ENCODE assay signal across 15 mouse cellular contexts in the genomic region with DNA sequence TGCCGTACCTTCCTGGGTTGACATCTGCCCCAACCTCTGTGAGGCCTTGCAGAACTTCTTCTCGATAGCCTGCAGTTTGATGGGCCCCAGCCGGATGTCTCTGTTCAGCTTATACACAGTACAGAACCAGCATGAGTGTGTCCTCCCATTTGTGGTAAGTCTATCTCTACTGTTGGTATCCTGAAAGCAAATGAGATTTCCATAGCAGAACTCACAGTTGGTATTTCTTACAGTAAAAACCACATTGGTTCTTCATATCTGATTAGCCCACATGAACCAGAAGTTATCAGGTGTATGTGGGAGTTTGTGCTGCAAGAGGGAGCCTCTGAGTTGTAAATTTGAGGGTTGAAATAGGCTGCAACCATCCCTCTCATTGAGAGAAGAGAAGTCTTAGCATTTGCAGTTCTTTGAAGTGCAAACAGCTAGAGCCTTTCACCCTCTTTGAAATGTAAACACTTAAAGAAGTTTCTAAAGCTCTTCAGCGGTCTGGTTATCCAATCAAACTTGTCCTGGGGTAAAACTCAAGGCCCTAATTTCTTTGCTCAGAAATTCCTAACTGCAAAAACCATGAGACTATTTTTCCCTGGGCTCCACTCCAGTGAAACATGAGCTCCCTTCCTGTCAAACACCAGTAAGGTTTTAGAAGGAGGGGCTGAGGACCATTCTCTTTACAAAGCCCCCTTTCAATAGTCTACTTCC. TPM values are rescaled to one million over a fixed set of nuclear protein-coding genes. Genes with fewer than 3 reads are reported as not detected.
DNase-seq lines count a peak whose midpoint lies in the region; ATAC-seq and TF ChIP-seq lines count a peak whose summit lies in the region.
"Had no signal": no experiment of that assay in that cellular context is flagged by ENCODE, and none has a peak within 500 bp of the region (broad histone marks: within the 10 kb centered on the region; RNA-seq: fewer than 3 reads in every experiment).

No protein-coding gene starts in this region.

- peak; percentile 91 for TF ChIP-seq EP300 in lung, postnatal 0 days (IDR thresholded peaks at IDR 0.05)

- no peaks in the 10 kb centered on the region for H3K9me3 ChIP-seq in intestine, embryonic 14.5 days (ENCODE audit: control insufficient read depth, low read length)
- no peaks in the 10 kb centered on the region for H3K9me3 ChIP-seq in intestine, postnatal 0 days (ENCODE audit: control insufficient read depth)
- H3K9me3 ChIP-seq in embryonic facial prominence, embryonic 12.5 days, result no peaks in the 10 kb centered on the region
- H3K9me3 ChIP-seq in lung, postnatal 0 days (ENCODE audit: low read length), result no peaks in the 10 kb centered on the region
- H3K9me3 ChIP-seq in neural tube, embryonic 15.5 days (replicated peaks), result no peaks in the 10 kb centered on the region
- H3K9me3 ChIP-seq: heart, embryonic 10.5 days; midbrain, embryonic 13.5 days had no signal

- H3K27ac ChIP-seq in intestine, embryonic 14.5 days (ENCODE audit: low read depth), result peak overlapping the region; percentile 51; the same call in 1 of the 2 replicates
- no peak overlapping the region for H3K27ac ChIP-seq in intestine, postnatal 0 days (ENCODE audit: low read depth, low read length)
- H3K27ac ChIP-seq in embryonic facial prominence, embryonic 12.5 days, result peak overlapping the region; percentile 67
- H3K27ac ChIP-seq in lung, postnatal 0 days (ENCODE audit: low read length), result peak overlapping the region; percentile 49
- H3K27ac ChIP-seq in neural tube, embryonic 15.5 days (replicated peaks), result no peak overlapping the region
- H3K27ac ChIP-seq: heart, embryonic 10.5 days; midbrain, embryonic 13.5 days had no signal

- H3K4me2 ChIP-seq in intestine, embryonic 14.5 days (ENCODE audit: low read length), result no peak overlapping the region
- H3K4me2 ChIP-seq in intestine, postnatal 0 days (replicated peaks; ENCODE audit: low read depth), result no peak overlapping the region
- no peak overlapping the region for H3K4me2 ChIP-seq in embryonic facial prominence, embryonic 12.5 days (replicated peaks)
- H3K4me2 ChIP-seq in lung, postnatal 0 days (replicated peaks; ENCODE audit: low read depth, low read length), result no peak overlapping the region
- no peak overlapping the region for H3K4me2 ChIP-seq in neural tube, embryonic 15.5 days
- H3K4me2 ChIP-seq: midbrain, embryonic 13.5 days had no signal

- H3K4me3 ChIP-seq in intestine, embryonic 14.5 days (ENCODE audit: low read depth, low read length), result no peak overlapping the region
- H3K4me3 ChIP-seq in intestine, postnatal 0 days (ENCODE audit: low read depth, low read length), result no peak overlapping the region
- H3K4me3 ChIP-seq in embryonic facial prominence, embryonic 12.5 days, result no peak overlapping the region
- no peak overlapping the region for H3K4me3 ChIP-seq in lung, postnatal 0 days (ENCODE audit: low read depth, low read length)
- H3K4me3 ChIP-seq in neural tube, embryonic 15.5 days (replicated peaks), result no peak overlapping the region
- H3K4me3 ChIP-seq: heart, embryonic 10.5 days; midbrain, embryonic 13.5 days had no signal

- H3K9ac ChIP-seq in intestine, embryonic 14.5 days (ENCODE audit: low read length), result no peak overlapping the region
- H3K9ac ChIP-seq in intestine, postnatal 0 days (ENCODE audit: low read depth, low read length), result no peak overlapping the region
- no peak overlapping the region for H3K9ac ChIP-seq in embryonic facial prominence, embryonic 12.5 days
- no peak overlapping the region for H3K9ac ChIP-seq in lung, postnatal 0 days (replicated peaks; ENCODE audit: low read depth)
- H3K9ac ChIP-seq in neural tube, embryonic 15.5 days (replicated peaks), result no peak overlapping the region
- H3K9ac ChIP-seq: forebrain, postnatal 0 days; midbrain, embryonic 13.5 days had no signal

- 31% methylated on average over 4 of the region's 4 CpGs for WGBS in intestine, embryonic 14.5 days
- WGBS in intestine, postnatal 0 days, result 44% methylated on average over 4 of the region's 4 CpGs
- 61% methylated on average over 4 of the region's 4 CpGs for WGBS in embryonic facial prominence, embryonic 12.5 days
- 36% methylated on average over 4 of the region's 4 CpGs for WGBS in lung, postnatal 0 days
- 50% methylated on average over 4 of the region's 4 CpGs for WGBS in neural tube, embryonic 15.5 days

- no peaks in the 10 kb centered on the region for H3K27me3 ChIP-seq in intestine, embryonic 14.5 days (replicated peaks; ENCODE audit: control insufficient read depth, insufficient read depth, low read length)
- H3K27me3 ChIP-seq in intestine, postnatal 0 days (replicated peaks; ENCODE audit: control insufficient read depth, insufficient read depth, low read length), result no peaks in the 10 kb centered on the region
- H3K27me3 ChIP-seq in embryonic facial prominence, embryonic 12.5 days, result no peaks in the 10 kb centered on the region
- no peaks in the 10 kb centered on the region for H3K27me3 ChIP-seq in lung, postnatal 0 days (replicated peaks; ENCODE audit: insufficient read depth, low read length)
- no peaks in the 10 kb centered on the region for H3K27me3 ChIP-seq in neural tube, embryonic 15.5 days (replicated peaks)
- H3K27me3 ChIP-seq: CH12.LX; midbrain, embryonic 13.5 days had no signal

- 0 out of 2 replicates have a peak, but pooled peaks have one; percentile 19 for ATAC-seq in intestine, embryonic 14.5 days (replicated peaks; ENCODE audit: low FRiP score, low TSS enrichment, low read depth)
- no peak for ATAC-seq in intestine, postnatal 0 days
- peak; percentile 84 for ATAC-seq in CD4-positive, CD25-positive, alpha-beta regulatory T cell, adult 4 months
- ATAC-seq in embryonic facial prominence, embryonic 12.5 days (ENCODE audit: insufficient number of reproducible peaks, insufficient read depth, low FRiP score, low TSS enrichment), result no peak
- peak; percentile 97 for ATAC-seq in lung, postnatal 0 days
- ATAC-seq in erythroid progenitor cell, adult 5-6 weeks (replicated peaks; ENCODE audit: low FRiP score, poor library complexity, severe bottlenecking), result no peak
- no peak for ATAC-seq in neural tube, embryonic 15.5 days (ENCODE audit: low FRiP score)
- ATAC-seq: forebrain, postnatal 0 days; midbrain, embryonic 13.5 days had no signal

- no peaks in the 10 kb centered on the region for H3K36me3 ChIP-seq in intestine, embryonic 14.5 days (ENCODE audit: control insufficient read depth, insufficient read depth, low read length)
- H3K36me3 ChIP-seq in intestine, postnatal 0 days (ENCODE audit: control insufficient read depth, insufficient read depth), result no peaks in the 10 kb centered on the region
- no peaks in the 10 kb centered on the region for H3K36me3 ChIP-seq in embryonic facial prominence, embryonic 12.5 days
- no peaks in the 10 kb centered on the region for H3K36me3 ChIP-seq in lung, postnatal 0 days (ENCODE audit: insufficient read depth, low read length)
- H3K36me3 ChIP-seq in neural tube, embryonic 15.5 days, result no peaks in the 10 kb centered on the region
- H3K36me3 ChIP-seq: heart, embryonic 10.5 days; midbrain, embryonic 13.5 days had no signal

- no peak for DNase-seq in intestine, embryonic 14.5 days (ENCODE audit: low spot score)
- peak; percentile 92 for DNase-seq in lung, postnatal 0 days (ENCODE audit: low spot score)
- DNase-seq in retina, postnatal 1 day, result no peak
- DNase-seq: cerebellum, adult 11 months; forebrain, postnatal 0 days; kidney, adult 2 months; spleen, adult 18-20 months had no signal

- peaks cover 6% of the 10 kb centered on the region; the same call in 1 of the 2 replicates for H3K4me1 ChIP-seq in intestine, embryonic 14.5 days (replicated peaks; ENCODE audit: control insufficient read depth, insufficient read depth, low read length)
- no peaks in the 10 kb centered on the region for H3K4me1 ChIP-seq in intestine, postnatal 0 days (replicated peaks; ENCODE audit: control insufficient read depth, insufficient read depth, low read length)
- H3K4me1 ChIP-seq in embryonic facial prominence, embryonic 12.5 days, result peaks cover 7% of the 10 kb centered on the region
- peaks cover 3% of the 10 kb centered on the region; the same call in 1 of the 2 replicates for H3K4me1 ChIP-seq in lung, postnatal 0 days (ENCODE audit: insufficient read depth, low read depth, low read length)
- no peaks in the 10 kb centered on the region for H3K4me1 ChIP-seq in neural tube, embryonic 15.5 days
- H3K4me1 ChIP-seq: heart, embryonic 10.5 days; midbrain, embryonic 13.5 days had no signal

- no peak for TF ChIP-seq CTCF in intestine, postnatal 0 days (IDR thresholded peaks at IDR 0.05; ENCODE audit: low read depth)
- peak; percentile 48 for TF ChIP-seq CTCF in lung, postnatal 0 days (IDR thresholded peaks at IDR 0.05)

RNA-seq across cellular contexts. Expression of gene M1ap, which starts 10.0 kb away (rescaled TPM):
- 0.17 and 0.47 TPM in 2 replicates for polyA plus RNA-seq in intestine, embryonic 14.5 days (2014; fragmentation: Nextera tagmentation; extraction: Ambion mirVana)
- polyA plus RNA-seq in intestine, postnatal 0 days (2015; fragmentation: Nextera tagmentation; extraction: Ambion mirVana), result 0.16 TPM in 1 of 2 replicates, not detected in the other
- 1 to 10 TPM in 1 of 2 experiments, under 1 TPM in 1; 0.94 to 1.4 TPM for polyA plus RNA-seq in CD4-positive, CD25-positive, alpha-beta regulatory T cell, adult 4 months (2017; shearing (Covaris generic))
- polyA plus RNA-seq in embryonic facial prominence, embryonic 12.5 days (2016; fragmentation: Nextera tagmentation; extraction: Ambion mirVana), result 0.31 TPM in 2 replicates
- 1.8 and 2.5 TPM in 2 replicates for polyA plus RNA-seq in lung, postnatal 0 days (2015; fragmentation: Nextera tagmentation; extraction: Ambion mirVana)
- 4.6 and 12.6 TPM in 2 replicates for total RNA-seq in erythroid progenitor cell, adult 5-6 weeks (2015; ENCODE audit: low replicate concordance)
- total RNA-seq in erythroid progenitor cell, adult 5-6 weeks (2017; ENCODE audit: low replicate concordance), result 2.6 and 19.8 TPM in 2 replicates
- polyA plus RNA-seq in neural tube, embryonic 15.5 days (2015; fragmentation: Nextera tagmentation; extraction: Ambion mirVana), result 0.20 TPM in 1 of 2 replicates, not detected in the other
- polyA plus RNA-seq: midbrain, embryonic 13.5 days had no signal

RNA-seq across cellular contexts. Expression of gene Sema4f, which starts 17.1 kb away (rescaled TPM):
- 1.5 and 1.6 TPM in 2 replicates for polyA plus RNA-seq in intestine, embryonic 14.5 days (2014; fragmentation: Nextera tagmentation; extraction: Ambion mirVana)
- 0.56 and 0.64 TPM in 2 replicates for polyA plus RNA-seq in intestine, postnatal 0 days (2015; fragmentation: Nextera tagmentation; extraction: Ambion mirVana)
- polyA plus RNA-seq in CD4-positive, CD25-positive, alpha-beta regulatory T cell, adult 4 months (2017; shearing (Covaris generic)), result 1 to 10 TPM; 2.3 to 3.1 TPM
- polyA plus RNA-seq in embryonic facial prominence, embryonic 12.5 days (2016; fragmentation: Nextera tagmentation; extraction: Ambion mirVana), result 7.0 and 7.7 TPM in 2 replicates
- polyA plus RNA-seq in lung, postnatal 0 days (2015; fragmentation: Nextera tagmentation; extraction: Ambion mirVana), result 8.8 and 14.3 TPM in 2 replicates
- total RNA-seq in erythroid progenitor cell, adult 5-6 weeks (2015; ENCODE audit: low replicate concordance), result not detected in 2 replicates
- 0.39 TPM in 1 of 2 replicates, not detected in the other for total RNA-seq in erythroid progenitor cell, adult 5-6 weeks (2017; ENCODE audit: low replicate concordance)
- polyA plus RNA-seq in neural tube, embryonic 15.5 days (2015; fragmentation: Nextera tagmentation; extraction: Ambion mirVana), result 24.3 and 26.1 TPM in 2 replicates

Comparison
In these comparisons a context has a peak if more than half of its experiments do, and no peak if none do; other contexts are left out.
1. ATAC-seq: peak in intestine, embryonic 14.5 days (single experiment), CD4-positive, CD25-positive, alpha-beta regulatory T cell, adult 4 months (single experiment) and lung, postnatal 0 days (single experiment); none in intestine, postnatal 0 days (single experiment), embryonic facial prominence, embryonic 12.5 days (single experiment), erythroid progenitor cell, adult 5-6 weeks (single experiment) and neural tube, embryonic 15.5 days (single experiment).
2. H3K27ac ChIP-seq: peak in intestine, embryonic 14.5 days (single experiment), embryonic facial prominence, embryonic 12.5 days (single experiment) and lung, postnatal 0 days (single experiment); none in intestine, postnatal 0 days (single experiment) and neural tube, embryonic 15.5 days (single experiment).